Mouse (Mus musculus): ENCODE measurements at regions not wholly inside any gene's neighbourhood (a gene's known extent, or its start where the extent isn't known, plus 50 kb on each side); places are given as distances from the start of the nearest gene placed in this dataset.

GRCm38 (mm10) chr17:82757400-82757799 lies 457.7 kb upstream of the Pkdcc start:
- no peak for TF ChIP-seq CTCF (IDR thresholded peaks at IDR 0.05; ENCODE audit: low read depth, low read length)
- no peak for TF ChIP-seq POLR2A (IDR thresholded peaks at IDR 0.05; ENCODE audit: borderline replicate concordance, low read depth, low read length)

Data from bone marrow macrophage, adult 2 months (primary cell).